Mouse (Mus musculus) G1E (cell line): ENCODE measurements around the gene G6pc3. TPM values are rescaled to one million over a fixed set of nuclear protein-coding genes. Genes with fewer than 3 reads are reported as not detected.

ENCODE experiments used
- ATAC-seq: 2 replicates; pipeline ENCODE4 v1.8.0; 2016; ENCODE audit warnings: mild to moderate bottlenecking; ENCODE audit not compliant: insufficient number of reproducible peaks, poor library complexity, low FRiP score, severe bottlenecking; ENCODE audit errors: extremely low read depth
- DNase-seq: peaks from one replicate; pipeline ENCODE4 v3.0.0; 2012; ENCODE audit warnings: low spot score
- H3K27me3 ChIP-seq: 2 replicates; pipeline ENCODE4 v1.6.1; 2012; ENCODE audit warnings: mild to moderate bottlenecking, low read length, inconsistent platforms; ENCODE audit not compliant: insufficient read depth
- H3K36me3 ChIP-seq: replicated peaks from 2 replicates; pipeline ENCODE3; 2012; ENCODE audit warnings: mild to moderate bottlenecking, inconsistent platforms
- H3K4me1 ChIP-seq: 2 replicates; pipeline ENCODE4 v1.6.1; 2012; ENCODE audit warnings: low read depth, low read length, inconsistent platforms, mixed read lengths; ENCODE audit not compliant: insufficient read depth
- H3K4me3 ChIP-seq: 2 replicates; pipeline ENCODE4 v1.5.1; 2012; ENCODE audit warnings: low read depth, mild to moderate bottlenecking, inconsistent platforms, low read length, moderate library complexity, mixed read lengths
- H3K9me3 ChIP-seq: replicated peaks from 2 replicates; pipeline ENCODE4 v1.6.1; 2012; ENCODE audit warnings: inconsistent platforms
- CTCF ChIP-seq: IDR thresholded peaks from 2 replicates; pipeline ENCODE4 v1.5.1; 2012; ENCODE audit warnings: low read depth, low read length, inconsistent platforms, mixed read lengths
- GATA1 ChIP-seq: IDR thresholded peaks from 2 replicates; pipeline ENCODE4 v1.6.1; 2012; ENCODE audit warnings: borderline replicate concordance, low read length, inconsistent platforms, mixed read lengths
- GATA2 ChIP-seq: IDR thresholded peaks from 2 replicates; pipeline ENCODE4 v1.6.1; 2012; ENCODE audit warnings: low read depth, low read length, inconsistent platforms, borderline replicate concordance
- POLR2AphosphoS5 ChIP-seq: IDR thresholded peaks from 2 replicates; pipeline ENCODE4 v1.6.1; 2012; ENCODE audit warnings: low read depth, low read length, inconsistent platforms; ENCODE audit not compliant: insufficient replicate concordance
- TAL1 ChIP-seq: conservative IDR thresholded peaks from 2 replicates; pipeline ENCODE4 v1.6.1; 2012; ENCODE audit warnings: low read depth, low read length, inconsistent platforms, mixed read lengths
- polyA plus RNA-seq: library from polyadenylated mRNA; stranded (reverse); fragments of >175 nt; gene quantifications from 2 replicates; pipeline ENCODE4 v1.2.3, GENCODE M21; 2012
- total RNA-seq, 2 experiments: library from RNA; stranded (forward) in 1 of 2; stranded (reverse) in 1 of 2; fragments of 200-1000 nt in 1 of 2; fragments of >200 nt in 1 of 2; fragmentation: Nextera tagmentation in 1 of 2; gene quantifications; 2 replicates each; pipeline ENCODE4 v1.2.3; 2014 to 2017

G6pc3 gene
- total and polyA plus RNA-seq, 3 experiments = 12.4 to 37.8 (median 14.8) TPM

DNA sequence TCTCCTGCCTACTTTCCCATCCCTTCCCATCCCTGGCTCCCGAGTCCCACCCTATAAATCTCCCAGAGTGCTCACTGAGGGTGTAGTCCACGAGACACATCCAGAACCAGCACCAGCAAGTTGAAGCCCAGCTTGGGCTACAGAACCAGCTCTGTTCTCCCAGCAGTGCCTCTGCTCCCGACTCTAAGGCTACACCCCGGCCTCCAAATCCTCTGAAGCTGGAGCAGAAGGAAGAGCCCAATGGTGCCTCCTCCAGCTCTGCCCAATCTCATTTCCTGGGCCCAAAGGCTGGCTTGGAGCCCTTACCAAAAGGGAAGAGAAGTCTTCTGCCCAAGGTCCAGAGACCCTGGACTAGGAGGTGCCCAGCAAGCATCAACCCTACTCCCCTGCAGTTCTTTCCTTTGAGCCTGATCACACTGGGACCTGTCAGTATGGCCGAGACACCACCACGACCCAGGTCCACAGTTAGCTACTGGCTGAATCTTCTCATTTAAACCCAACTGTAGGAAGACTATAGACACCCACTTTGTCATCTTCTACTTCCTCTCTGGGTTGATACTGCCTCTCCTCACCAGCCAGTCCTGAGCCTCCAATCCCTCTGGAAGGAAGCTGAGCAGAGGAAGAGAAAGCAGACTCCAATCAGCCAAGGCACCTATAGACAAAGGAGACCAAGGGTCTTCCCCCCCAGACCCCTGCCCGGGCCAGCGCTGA is 32.0 kb downstream of the G6pc3 start:
- no peak for DNase-seq
- TF ChIP-seq GATA2 = no peak
- no peak for TF ChIP-seq CTCF
- no peak for TF ChIP-seq POLR2AphosphoS5
- TF ChIP-seq GATA1 = no peak
- TF ChIP-seq TAL1 = no peak

DNA sequence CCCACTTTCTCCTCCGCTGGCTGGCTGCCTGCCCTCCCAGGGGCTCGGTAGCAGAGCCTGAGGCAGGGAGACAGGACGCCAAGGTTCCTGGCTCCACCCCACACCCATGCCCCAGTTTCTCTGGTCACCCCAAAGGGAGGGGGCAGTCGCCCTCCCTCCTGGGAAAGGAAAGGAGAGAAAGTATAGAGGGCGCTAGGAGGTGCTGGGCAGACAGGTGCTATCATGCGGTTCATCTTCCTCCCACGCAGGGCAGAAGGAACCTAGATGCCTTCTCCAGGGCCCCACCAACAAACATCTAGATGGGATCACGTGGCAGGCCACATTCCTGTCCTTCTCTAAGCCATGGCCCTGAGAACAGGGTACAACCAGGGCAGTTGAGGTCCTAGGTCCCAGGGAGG is 32.5 kb downstream of the G6pc3 start:
- no peak for TF ChIP-seq CTCF
- TF ChIP-seq GATA2 = no peak
- TF ChIP-seq POLR2AphosphoS5 = no peak
- TF ChIP-seq GATA1 = no peak
- TF ChIP-seq TAL1 = no peak
- H3K27me3 ChIP-seq = peaks cover 34% of the 10 kb centered on the region
- H3K4me1 ChIP-seq = peaks cover 82% of the 10 kb centered on the region
- peaks cover 3% of the 10 kb centered on the region for H3K36me3 ChIP-seq
- no peaks in the 10 kb centered on the region for H3K9me3 ChIP-seq
- peak overlapping the region; percentile 61; the same call in 1 of the 2 replicates for H3K4me3 ChIP-seq
- DNase-seq (peak; percentile 66), ATAC-seq (no peak; the same call in 1 of the 2 replicates)

More for the DNA sequence above, 32.0 kb downstream of the G6pc3 start:
- Histone ChIP-seq H3K9me3 (no peaks in the 10 kb centered on the region), H3K27me3 (peaks cover 30% of the 10 kb centered on the region), H3K4me1 (peaks cover 82% of the 10 kb centered on the region), H3K4me3 (peak overlapping the region; percentile 61; the same call in 1 of the 2 replicates), H3K36me3 (peaks cover 5% of the 10 kb centered on the region)
- ATAC-seq = no peak

DNA sequence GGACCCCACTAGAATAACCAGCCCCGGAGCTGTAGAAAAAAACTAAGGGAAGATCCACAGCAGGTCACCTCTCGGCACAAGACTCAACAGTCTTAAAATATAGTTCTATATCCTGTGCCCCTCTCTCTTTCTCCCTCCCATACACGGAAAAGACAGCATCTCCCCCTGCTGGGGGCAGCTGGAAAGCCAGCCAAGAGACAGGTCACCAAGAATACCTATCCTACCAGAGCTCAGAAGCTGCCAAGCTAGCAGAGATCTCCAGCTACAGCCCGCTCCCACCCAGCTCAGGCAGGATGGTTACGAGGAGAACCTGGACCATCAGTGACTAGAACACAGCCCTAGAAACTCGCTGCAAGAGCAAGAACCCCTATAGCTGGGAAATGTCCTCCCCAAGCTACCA is 33.7 kb downstream of the G6pc3 start:
- H3K4me1 ChIP-seq = peaks cover 81% of the 10 kb centered on the region
- no peak overlapping the region for H3K4me3 ChIP-seq
- no peak for ATAC-seq
- H3K36me3 ChIP-seq = peaks cover under 1% of the 10 kb centered on the region
- H3K9me3 ChIP-seq = no peaks in the 10 kb centered on the region
- TF ChIP-seq GATA2 = no peak
- TF ChIP-seq CTCF = peak; percentile 70
- TF ChIP-seq TAL1 = no peak
- TF ChIP-seq GATA1 = no peak
- peak; percentile 78 for DNase-seq
- H3K27me3 ChIP-seq = peaks cover 45% of the 10 kb centered on the region

DNA sequence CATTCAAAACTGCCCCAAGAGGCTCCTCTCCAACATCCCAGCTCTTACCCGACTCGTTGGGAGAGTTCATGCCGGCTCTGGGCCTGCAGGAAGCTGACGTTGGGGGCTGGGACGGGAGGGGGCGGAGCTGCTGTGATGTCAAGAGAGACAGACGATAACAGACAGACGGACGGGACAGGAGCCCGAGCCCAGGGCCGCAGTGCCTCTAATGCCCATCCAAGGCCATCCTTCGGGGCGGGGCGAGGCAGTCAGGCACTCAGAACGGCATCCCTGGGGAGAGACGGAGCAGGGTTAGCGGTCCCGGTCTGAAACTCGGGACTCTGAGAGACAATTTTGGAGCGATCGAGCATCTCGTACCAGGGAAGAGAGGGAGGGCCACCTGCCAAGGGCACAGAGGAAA is 35.3 kb downstream of the G6pc3 start:
- Histone ChIP-seq H3K9me3 (no peaks in the 10 kb centered on the region), H3K27me3 (peaks cover 57% of the 10 kb centered on the region), H3K4me3 (no peak overlapping the region), H3K4me1 (peaks cover 81% of the 10 kb centered on the region), H3K36me3 (no peaks in the 10 kb centered on the region)
- TF ChIP-seq POLR2AphosphoS5 (no peak), GATA2 (no peak), CTCF (no peak), GATA1 (no peak), TAL1 (no peak)
- no peak for ATAC-seq
- no peak for DNase-seq

DNA sequence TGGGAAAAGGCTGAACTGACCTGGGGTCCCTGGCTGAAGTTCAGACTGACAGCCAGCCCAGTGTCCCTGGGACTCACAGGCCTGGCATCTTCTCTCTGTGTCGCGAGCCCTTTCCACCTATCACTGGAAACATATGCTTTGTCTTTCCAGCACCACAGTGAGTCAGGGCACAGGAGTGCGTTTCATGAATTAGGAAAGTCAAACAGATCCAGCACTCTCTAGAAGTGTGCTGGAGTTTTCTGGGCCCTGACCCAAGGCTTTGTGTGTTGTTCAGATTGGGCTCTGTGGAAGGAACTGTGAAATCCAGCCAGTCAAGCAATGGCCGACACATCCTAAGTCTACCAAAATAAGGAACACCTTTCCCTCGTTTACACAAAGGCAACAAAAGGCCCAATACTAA is 35.8 kb downstream of the G6pc3 start:
- TF ChIP-seq GATA2 (no peak), TAL1 (no peak), POLR2AphosphoS5 (no peak), GATA1 (no peak), CTCF (no peak)
- H3K36me3 ChIP-seq = no peaks in the 10 kb centered on the region
- no peak overlapping the region for H3K4me3 ChIP-seq

DNA sequence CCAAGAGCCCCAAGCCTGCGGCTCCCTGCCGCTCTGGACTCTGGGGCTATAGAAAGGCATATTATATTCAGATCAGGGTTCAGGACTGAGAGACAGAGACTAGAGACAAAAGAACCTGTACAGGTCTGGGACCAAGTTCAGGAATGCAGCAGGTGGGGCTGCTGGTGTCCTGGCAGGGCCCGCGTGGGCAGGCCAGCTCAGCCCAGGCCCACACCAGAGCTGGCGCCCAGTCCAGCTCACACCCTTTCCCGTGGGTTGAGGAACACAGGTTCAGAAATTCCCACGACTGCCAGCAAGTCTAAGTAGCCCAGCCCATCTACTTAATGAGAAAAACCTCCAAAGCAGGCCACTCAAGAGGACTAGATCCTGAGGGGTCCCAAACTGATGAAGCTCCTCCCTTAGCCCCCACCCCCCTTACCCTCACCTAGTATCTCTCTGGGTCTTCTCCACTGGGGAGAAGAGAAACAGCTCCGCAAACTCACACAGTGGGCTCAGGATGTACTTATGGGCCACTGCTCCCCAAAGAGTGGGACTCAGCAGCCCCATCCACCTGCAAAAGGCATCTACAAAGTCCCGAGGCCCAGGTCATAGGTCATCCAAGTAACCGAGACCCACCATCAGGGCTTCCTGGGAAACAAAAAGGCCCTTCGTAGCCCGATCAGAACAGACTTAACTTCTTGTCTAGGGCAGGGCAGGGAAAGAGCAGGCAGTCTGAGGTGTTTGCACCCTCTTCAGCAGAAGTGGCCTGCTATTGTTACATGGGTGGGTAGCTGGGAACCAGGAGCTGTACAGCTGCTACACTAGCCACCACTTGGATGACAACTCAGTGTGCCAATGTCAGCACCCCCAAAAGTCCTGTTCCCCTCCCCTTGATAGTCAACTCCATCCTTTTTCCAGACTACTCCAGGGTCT is 36.9 kb downstream of the G6pc3 start:
- H3K4me1 ChIP-seq = peaks cover 75% of the 10 kb centered on the region
- no peak overlapping the region for H3K4me3 ChIP-seq
- no peaks in the 10 kb centered on the region for H3K9me3 ChIP-seq
- no peak for DNase-seq
- peaks cover 57% of the 10 kb centered on the region for H3K27me3 ChIP-seq
- TF ChIP-seq CTCF (no peak), TAL1 (no peak), GATA2 (no peak), GATA1 (no peak), POLR2AphosphoS5 (no peak)
- ATAC-seq = no peak
- no peaks in the 10 kb centered on the region for H3K36me3 ChIP-seq

More for the DNA sequence above, 35.8 kb downstream of the G6pc3 start:
- no peaks in the 10 kb centered on the region for H3K9me3 ChIP-seq
- H3K4me1 ChIP-seq = peaks cover 79% of the 10 kb centered on the region
- peaks cover 57% of the 10 kb centered on the region for H3K27me3 ChIP-seq
- DNase-seq = no peak
- ATAC-seq = no peak
